Mouse (Mus musculus): Measurements from ENCODE around the gene Gdf7. TPM values are rescaled to one million over a fixed set of nuclear protein-coding genes. Genes with fewer than 3 reads are reported as not detected.

Gene Gdf7
- total and polyA plus RNA-seq, 2 experiments from 2014 or later, result 0.11 to 4.7 TPM

- Histone ChIP-seq H3K27ac (ENCODE audit: low read depth, low read length) (no peak overlapping the region), H3K4me2 (ENCODE audit: low read depth, low read length, poor library complexity, severe bottlenecking) (no peak overlapping the region), H3K4me1 (ENCODE audit: insufficient read depth, low read length) (no peaks in the 10 kb centered on the region), H3K9ac (replicated peaks; ENCODE audit: low read length, poor library complexity, severe bottlenecking) (no peak overlapping the region), H3K36me3 (ENCODE audit: insufficient read depth, low read length) (no peaks in the 10 kb centered on the region), H3K4me3 (ENCODE audit: low read depth, low read length) (no peak overlapping the region), H3K9me3 (ENCODE audit: low read length) (no peaks in the 10 kb centered on the region), H3K27me3 (ENCODE audit: insufficient read depth, low read length) (no peaks in the 10 kb centered on the region)
- DNase-seq (ENCODE audit: low spot score) (no peak), ATAC-seq (ENCODE audit: low FRiP score) (no peak)
- no peak for TF ChIP-seq CTCF (IDR thresholded peaks at IDR 0.05)
- 87% methylated on average over 7 of the region's 7 CpGs for WGBS
Observed at GRCm38 (mm10) chr12:8266311-8266710, 35.4 kb downstream of the Gdf7 start.

- no peak overlapping the region for H3K9ac ChIP-seq (replicated peaks; ENCODE audit: low read length, poor library complexity, severe bottlenecking)
Observed at GRCm38 (mm10) chr12:8260297-8260696, 41.5 kb downstream of the Gdf7 start.

More at GRCm38 (mm10) chr12:8260297-8260696, 41.5 kb downstream of the Gdf7 start:
- no peak for TF ChIP-seq CTCF (IDR thresholded peaks at IDR 0.05)
- H3K9me3 ChIP-seq (ENCODE audit: low read length), result no peaks in the 10 kb centered on the region
- no peak for ATAC-seq (ENCODE audit: low FRiP score)
- WGBS, result 90% methylated on average over 2 of the region's 2 CpGs
- H3K4me2 ChIP-seq (ENCODE audit: low read depth, low read length, poor library complexity, severe bottlenecking), result no peak overlapping the region
- no peaks in the 10 kb centered on the region for H3K4me1 ChIP-seq (ENCODE audit: insufficient read depth, low read length)
- H3K4me3 ChIP-seq (ENCODE audit: low read depth, low read length), result no peak overlapping the region
- H3K27ac ChIP-seq (ENCODE audit: low read depth, low read length), result no peak overlapping the region
- no peak for DNase-seq (ENCODE audit: low spot score)
- H3K36me3 ChIP-seq (ENCODE audit: insufficient read depth, low read length), result no peaks in the 10 kb centered on the region
- H3K27me3 ChIP-seq (ENCODE audit: insufficient read depth, low read length), result no peaks in the 10 kb centered on the region

Other genes starting within 250 kb of the Gdf7 start
- gene Ldah, start 93.8 kb downstream of the Gdf7 start, total RNA-seq (2014; rRNA removed), result 52.4 and 64.9 TPM in 2 replicates
- 55.1 and 58.7 TPM in 2 replicates for gene Ldah, start 93.8 kb downstream of the Gdf7 start, polyA plus RNA-seq (2015; fragmentation: Nextera tagmentation; extraction: Ambion mirVana)
- gene Hs1bp3, start 11.5 kb upstream of the Gdf7 start, total RNA-seq (2014; rRNA removed), result 5.9 and 8.3 TPM in 2 replicates
- gene Hs1bp3, start 11.5 kb upstream of the Gdf7 start, polyA plus RNA-seq (2015; fragmentation: Nextera tagmentation; extraction: Ambion mirVana), result 5.1 and 5.4 TPM in 2 replicates
- 323 and 329 TPM in 2 replicates for gene Rhob, start 198.1 kb upstream of the Gdf7 start, total RNA-seq (2014; rRNA removed)
- gene Rhob, start 198.1 kb upstream of the Gdf7 start, polyA plus RNA-seq (2015; fragmentation: Nextera tagmentation; extraction: Ambion mirVana), result 74.1 and 75.1 TPM in 2 replicates